Mouse (Mus musculus) forebrain, embryonic 10.5 days (tissue): ENCODE results near the gene Olfml2b. TPM values are rescaled to one million over a fixed set of nuclear protein-coding genes. Genes with fewer than 3 reads are reported as not detected.

Source experiments
- DNase-seq: peaks from one replicate; pipeline ENCODE4 v3.0.0-alpha.2; 2017; ENCODE audit warnings: low spot score; ENCODE audit errors: extremely low spot score
- H3K27ac ChIP-seq: fragments of 300-500 bp; sonication (generic); 2 replicates; pipeline ENCODE4 v1.5.1; 2016; ENCODE audit warnings: mild to moderate bottlenecking
- H3K27me3 ChIP-seq: fragments of 300-500 bp; sonication (generic); 2 replicates; pipeline ENCODE4 v1.6.1; 2016; ENCODE audit warnings: mild to moderate bottlenecking; ENCODE audit not compliant: poor library complexity, severe bottlenecking
- H3K36me3 ChIP-seq: fragments of 300-500 bp; sonication (generic); replicated peaks from 2 replicates; pipeline ENCODE4 v1.6.1; 2016; ENCODE audit warnings: mild to moderate bottlenecking, moderate library complexity
- H3K4me1 ChIP-seq: fragments of 300-500 bp; sonication (generic); 2 replicates; pipeline ENCODE4 v1.6.1; 2016
- H3K4me3 ChIP-seq: fragments of 300-500 bp; sonication (generic); 2 replicates; pipeline ENCODE4 v1.5.1; 2016; ENCODE audit warnings: mild to moderate bottlenecking, moderate library complexity
- H3K9me3 ChIP-seq: fragments of 300-500 bp; sonication (generic); 2 replicates; pipeline ENCODE4 v1.6.1; 2016; ENCODE audit warnings: mild to moderate bottlenecking, moderate library complexity
- WGBS: fragments of 180-500 bp; shearing (Covaris S2); methylation state at CpG from one replicate; pipeline ENCODE4 v1.1.7; 2016; 5-methylcytosine and 5-hydroxymethylcytosine counted together
- polyA plus RNA-seq: library from polyadenylated mRNA; unstranded; fragments of >200 nt; fragmentation: Nextera tagmentation; extraction: Ambion mirVana; gene quantifications from 2 replicates; pipeline ENCODE4 v1.2.1, GENCODE M21; 2016

The Olfml2b gene
- polyA plus RNA-seq, 1 experiment from 2014 or later, result 4.1 TPM

DNA sequence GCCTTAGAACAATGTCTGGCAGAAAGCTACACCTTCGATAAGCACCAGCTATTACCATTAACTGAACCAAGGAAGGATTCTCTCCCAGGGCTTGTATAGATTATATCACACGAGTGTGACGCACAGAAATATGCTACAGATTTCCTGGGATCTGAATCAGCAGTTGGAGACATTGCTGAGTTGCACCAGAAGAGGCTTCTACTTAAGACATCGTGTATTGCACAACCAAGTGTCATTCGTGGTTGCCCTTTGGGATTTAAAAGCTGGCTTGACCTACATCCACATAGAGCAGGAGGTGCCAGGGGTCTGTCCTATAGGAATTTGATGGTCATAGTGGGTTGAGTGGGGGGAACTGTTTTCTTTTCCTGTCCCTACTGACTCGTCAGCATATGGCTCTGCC is 58.6 kb downstream of the Olfml2b start:
- Histone ChIP-seq H3K9me3 (no peaks in the 10 kb centered on the region), H3K27ac (no peak overlapping the region), H3K4me3 (no peak overlapping the region), H3K4me1 (peaks cover 8% of the 10 kb centered on the region; the same call in 1 of the 2 replicates), H3K27me3 (no peaks in the 10 kb centered on the region), H3K36me3 (no peaks in the 10 kb centered on the region)
- DNase-seq, result no peak
- WGBS, result 90% methylated on average over 6 of the region's 6 CpGs

DNA sequence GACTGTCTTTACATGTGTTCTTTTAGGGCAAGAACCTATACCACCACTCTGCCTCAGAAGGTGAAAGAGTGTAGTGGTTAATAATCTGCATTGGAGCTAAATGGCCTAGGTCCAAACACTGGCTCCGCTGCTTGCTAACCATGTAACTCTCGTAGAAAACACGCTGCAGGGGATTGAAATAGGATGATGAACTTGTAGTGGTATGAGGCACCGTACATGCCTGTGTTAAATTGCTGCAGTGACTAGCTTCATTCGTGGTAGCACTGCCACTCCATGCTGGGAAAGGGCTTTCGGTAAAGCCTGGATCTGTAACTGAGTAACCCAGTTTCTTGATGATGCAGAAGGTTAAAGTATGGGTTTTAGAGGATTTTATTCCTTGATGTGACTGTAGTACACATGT is 59.8 kb downstream of the Olfml2b start:
- Histone ChIP-seq H3K9me3 (no peaks in the 10 kb centered on the region), H3K27me3 (no peaks in the 10 kb centered on the region), H3K4me1 (peaks cover 8% of the 10 kb centered on the region; the same call in 1 of the 2 replicates), H3K36me3 (0 out of 2 replicates have a peak, but pooled peaks cover 3% of the 10 kb centered on the region), H3K27ac (no peak overlapping the region), H3K4me3 (no peak overlapping the region)
- DNase-seq, result no peak
- WGBS, result 93% methylated on average over 6 of the region's 6 CpGs

DNA sequence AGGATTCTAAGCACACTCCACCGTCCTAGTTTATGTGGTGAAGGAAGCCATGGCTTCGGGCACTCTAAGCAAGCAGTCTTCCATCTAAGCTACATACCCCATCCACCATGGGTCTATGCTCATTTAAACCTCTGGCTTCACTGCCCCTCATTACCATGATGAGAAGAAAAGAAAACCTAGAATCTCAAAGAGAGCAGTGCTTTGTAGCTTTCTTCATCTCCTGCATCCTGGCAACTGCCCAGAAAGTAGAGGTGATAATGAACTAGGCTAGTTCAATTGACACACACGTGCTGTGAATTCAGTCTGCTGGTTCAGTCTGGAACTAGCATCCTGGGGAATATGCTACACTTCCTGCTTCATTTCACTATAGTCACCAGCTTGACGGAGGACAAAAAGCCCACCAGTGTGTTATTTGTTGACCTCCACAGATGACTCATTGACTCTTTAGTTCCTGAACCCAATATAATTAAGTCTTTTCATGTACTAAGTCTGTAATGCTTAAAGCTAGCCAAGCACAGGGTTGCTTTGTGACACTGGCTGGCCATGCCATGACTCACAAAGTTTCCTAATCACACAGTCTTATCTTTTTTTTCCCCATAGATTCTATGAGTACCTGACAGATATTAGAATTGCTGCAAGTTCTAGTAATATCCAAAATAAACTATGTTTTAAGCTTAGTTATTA is 60.7 kb downstream of the Olfml2b start:
- Histone ChIP-seq H3K4me3 (no peak overlapping the region), H3K4me1 (peaks cover 8% of the 10 kb centered on the region; the same call in 1 of the 2 replicates), H3K27me3 (no peaks in the 10 kb centered on the region), H3K27ac (no peak overlapping the region), H3K36me3 (0 out of 2 replicates have a peak, but pooled peaks cover 3% of the 10 kb centered on the region), H3K9me3 (no peaks in the 10 kb centered on the region)
- WGBS, result 83% methylated on average over 4 of the region's 4 CpGs
- DNase-seq, result no peak

DNA sequence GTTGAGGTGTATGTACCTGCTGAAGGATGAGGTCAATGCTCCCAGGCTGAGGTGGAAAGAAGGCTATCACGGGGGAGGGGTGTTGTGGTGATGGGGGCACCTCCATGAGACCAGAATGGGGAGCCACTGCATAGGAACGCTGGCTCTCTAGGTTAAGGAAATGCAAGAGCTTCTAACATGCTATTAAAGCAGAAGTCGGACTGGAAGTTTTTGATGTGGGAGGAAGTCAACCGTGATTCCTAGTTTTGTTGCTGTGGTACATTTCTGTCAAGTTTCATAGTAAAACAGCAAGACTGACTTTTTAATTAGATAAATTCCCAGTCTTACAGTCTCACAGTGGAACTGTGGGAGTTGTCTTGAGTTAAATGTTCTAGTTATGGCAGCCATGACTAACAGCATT is 61.7 kb downstream of the Olfml2b start:
- no peak for DNase-seq
- no peaks in the 10 kb centered on the region for H3K27me3 ChIP-seq
- H3K9me3 ChIP-seq, result no peaks in the 10 kb centered on the region
- H3K27ac ChIP-seq, result no peak overlapping the region
- WGBS, result 88% methylated on average over 4 of the region's 4 CpGs
- 0 out of 2 replicates have a peak, but pooled peaks cover 3% of the 10 kb centered on the region for H3K36me3 ChIP-seq
- H3K4me3 ChIP-seq, result no peak overlapping the region
- H3K4me1 ChIP-seq, result peaks cover 6% of the 10 kb centered on the region; the same call in 1 of the 2 replicates

DNA sequence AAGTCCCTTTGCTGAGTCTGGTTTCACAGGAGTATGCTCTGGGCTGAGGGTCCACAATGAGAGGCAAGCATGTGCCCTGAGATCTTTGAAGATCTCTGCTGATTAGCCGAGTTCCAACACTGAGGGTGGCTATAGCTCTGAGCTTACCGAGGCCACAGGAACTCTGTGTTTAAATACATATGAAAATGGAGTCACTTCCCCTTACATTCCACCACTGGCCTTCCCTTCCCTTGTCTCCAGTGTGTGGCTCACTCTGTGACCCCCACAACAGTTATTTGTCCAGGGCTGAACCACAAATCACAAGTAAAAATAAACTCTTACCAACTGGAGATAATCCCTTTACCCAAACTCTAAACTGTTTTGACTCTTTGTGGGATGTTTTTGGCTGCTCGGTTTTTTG is 64.7 kb downstream of the Olfml2b start:
- WGBS, result 91% methylated on average over 3 of the region's 3 CpGs
- no peak for DNase-seq
- Histone ChIP-seq H3K4me1 (no peaks in the 10 kb centered on the region), H3K27me3 (no peaks in the 10 kb centered on the region), H3K36me3 (0 out of 2 replicates have a peak, but pooled peaks cover 3% of the 10 kb centered on the region), H3K4me3 (no peak overlapping the region), H3K27ac (no peak overlapping the region), H3K9me3 (no peaks in the 10 kb centered on the region)

DNA sequence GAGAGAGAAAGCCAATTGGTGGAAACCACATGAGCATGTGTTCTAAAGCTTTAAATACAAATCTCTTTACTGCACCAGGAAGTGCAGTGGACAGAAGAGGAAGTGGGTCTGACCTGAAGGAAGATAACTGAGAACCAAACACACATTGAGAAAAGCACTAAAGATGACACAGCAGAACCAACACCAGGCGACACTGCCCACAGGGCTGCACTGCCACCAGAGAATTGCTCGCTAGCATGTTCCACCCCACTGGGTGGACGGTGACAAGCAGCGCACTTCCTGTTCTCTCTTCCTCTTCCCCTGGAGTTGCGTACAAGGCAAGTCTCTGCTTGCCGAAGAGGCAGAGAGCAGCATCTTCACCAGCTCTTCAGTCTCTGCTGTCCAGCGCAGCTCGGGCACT is 65.1 kb downstream of the Olfml2b start:
- H3K4me1 ChIP-seq, result no peaks in the 10 kb centered on the region
- 0 out of 2 replicates have a peak, but pooled peaks cover 3% of the 10 kb centered on the region for H3K36me3 ChIP-seq
- H3K27me3 ChIP-seq, result no peaks in the 10 kb centered on the region
- H3K4me3 ChIP-seq, result no peak overlapping the region
- no peak for DNase-seq
- WGBS, result 94% methylated on average over 8 of the region's 8 CpGs
- no peak overlapping the region for H3K27ac ChIP-seq
- no peaks in the 10 kb centered on the region for H3K9me3 ChIP-seq

DNA sequence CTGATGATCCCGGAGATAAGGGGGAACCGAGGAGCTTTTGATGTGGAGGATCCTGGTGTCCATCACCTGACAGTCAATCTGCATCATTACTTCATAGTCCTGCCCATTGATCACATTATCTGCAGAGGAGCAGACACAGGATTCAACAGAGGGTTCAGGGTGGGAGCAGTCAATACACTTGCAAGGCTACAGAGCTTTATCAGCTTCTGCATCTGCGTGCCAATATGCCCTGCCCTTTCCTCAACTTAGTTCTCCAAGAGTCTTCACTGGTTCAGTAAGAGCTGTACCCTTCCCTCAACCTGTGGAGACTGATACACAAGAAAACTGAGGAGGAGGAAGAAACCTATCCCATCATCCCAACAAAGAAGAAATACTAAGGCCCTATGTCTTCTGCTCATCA is 65.6 kb downstream of the Olfml2b start:
- WGBS, result 96% methylated on average over 3 of the region's 3 CpGs
- no peak for DNase-seq
- Histone ChIP-seq H3K4me3 (no peak overlapping the region), H3K9me3 (no peaks in the 10 kb centered on the region), H3K4me1 (no peaks in the 10 kb centered on the region), H3K36me3 (0 out of 2 replicates have a peak, but pooled peaks cover 3% of the 10 kb centered on the region), H3K27me3 (no peaks in the 10 kb centered on the region), H3K27ac (no peak overlapping the region)

DNA sequence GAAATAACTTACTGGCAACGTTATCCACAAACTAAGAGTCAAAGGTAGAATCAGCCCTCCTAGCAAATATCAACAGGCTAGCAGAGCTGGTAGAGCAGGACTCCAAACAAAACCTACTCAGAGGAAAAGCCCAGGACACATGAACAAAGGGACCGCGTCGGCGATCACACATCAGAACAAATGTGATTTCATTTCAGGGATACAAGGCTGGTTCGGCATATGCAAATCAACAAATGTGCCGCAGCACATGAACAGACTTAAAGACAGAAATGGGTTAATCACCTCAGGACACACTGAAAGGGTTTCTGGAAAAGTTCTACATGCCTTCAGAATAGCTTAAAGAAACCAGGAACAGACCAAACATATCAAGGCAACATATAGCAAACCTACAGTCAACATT is 67.4 kb downstream of the Olfml2b start:
- Histone ChIP-seq H3K27me3 (no peaks in the 10 kb centered on the region), H3K4me1 (no peaks in the 10 kb centered on the region), H3K9me3 (no peaks in the 10 kb centered on the region), H3K36me3 (0 out of 2 replicates have a peak, but pooled peaks cover 3% of the 10 kb centered on the region), H3K27ac (no peak overlapping the region), H3K4me3 (no peak overlapping the region)
- no peak for DNase-seq
- 93% methylated on average over 7 of the region's 7 CpGs for WGBS

DNA sequence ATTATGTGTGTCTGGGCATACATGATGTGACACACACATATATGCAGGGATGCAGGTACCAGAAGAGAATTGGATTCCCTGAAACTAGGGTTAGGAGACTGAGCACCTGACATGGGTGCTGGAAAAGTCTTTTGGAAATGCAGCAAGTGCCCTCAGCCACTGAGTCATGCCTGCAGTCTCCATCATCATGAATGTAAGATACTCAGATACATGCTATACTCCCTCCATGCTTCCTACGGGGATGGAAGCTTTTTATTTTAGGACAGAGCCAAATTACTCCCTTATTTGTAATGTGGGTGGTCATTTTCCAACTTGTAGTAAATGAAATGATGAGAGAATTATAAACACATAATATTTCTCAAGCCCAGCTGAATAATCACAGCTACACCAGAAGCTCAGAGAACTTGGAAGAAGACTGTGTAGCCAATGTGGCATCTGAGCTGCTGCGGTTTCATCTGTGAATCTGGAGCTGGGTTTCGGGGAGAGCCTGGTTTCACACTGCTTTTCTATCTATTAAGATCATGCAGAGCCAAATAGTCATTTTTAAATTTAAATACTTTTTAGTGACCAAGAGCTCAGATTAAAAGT is 73.0 kb downstream of the Olfml2b start:
- Histone ChIP-seq H3K4me1 (no peaks in the 10 kb centered on the region), H3K36me3 (no peaks in the 10 kb centered on the region), H3K9me3 (no peaks in the 10 kb centered on the region), H3K27me3 (no peaks in the 10 kb centered on the region), H3K27ac (no peak overlapping the region), H3K4me3 (no peak overlapping the region)
- DNase-seq, result no peak
- 93% methylated on average over 3 of the region's 3 CpGs for WGBS

DNA sequence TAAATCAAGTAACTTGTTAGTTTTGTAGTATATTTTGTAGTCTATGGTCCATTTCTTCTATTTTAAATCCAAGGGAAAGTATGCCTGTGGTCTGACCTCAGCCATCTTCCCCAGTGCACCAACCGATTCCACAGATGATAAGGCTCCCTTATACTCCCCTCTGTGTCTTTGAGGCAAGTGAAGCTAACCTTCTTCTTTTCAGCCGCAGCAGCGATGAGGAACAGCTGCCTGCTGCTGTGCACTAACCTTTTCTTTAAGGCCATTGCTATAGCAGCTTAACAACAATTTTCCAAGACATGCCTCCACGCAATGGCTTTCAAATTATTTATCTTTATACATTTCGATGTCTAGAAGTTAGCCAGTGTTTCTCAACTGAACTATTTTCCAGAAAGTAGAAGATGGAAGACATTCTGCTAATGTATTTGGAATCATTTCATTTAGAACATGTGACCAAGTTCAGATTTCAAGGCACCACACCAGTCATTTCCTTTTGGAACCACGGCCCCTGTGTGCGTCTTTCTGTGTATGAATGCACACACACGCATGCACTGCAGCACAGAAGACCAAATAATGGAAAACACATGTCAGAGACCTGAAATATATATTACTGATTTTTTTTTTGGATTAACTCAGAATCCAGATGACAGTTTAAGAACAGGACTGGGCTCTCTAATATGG is 73.9 kb downstream of the Olfml2b start:
- 87% methylated on average over 8 of the region's 8 CpGs for WGBS
- Histone ChIP-seq H3K27ac (no peak overlapping the region), H3K27me3 (no peaks in the 10 kb centered on the region), H3K4me3 (no peak overlapping the region), H3K4me1 (no peaks in the 10 kb centered on the region), H3K36me3 (no peaks in the 10 kb centered on the region), H3K9me3 (no peaks in the 10 kb centered on the region)
- no peak for DNase-seq

DNA sequence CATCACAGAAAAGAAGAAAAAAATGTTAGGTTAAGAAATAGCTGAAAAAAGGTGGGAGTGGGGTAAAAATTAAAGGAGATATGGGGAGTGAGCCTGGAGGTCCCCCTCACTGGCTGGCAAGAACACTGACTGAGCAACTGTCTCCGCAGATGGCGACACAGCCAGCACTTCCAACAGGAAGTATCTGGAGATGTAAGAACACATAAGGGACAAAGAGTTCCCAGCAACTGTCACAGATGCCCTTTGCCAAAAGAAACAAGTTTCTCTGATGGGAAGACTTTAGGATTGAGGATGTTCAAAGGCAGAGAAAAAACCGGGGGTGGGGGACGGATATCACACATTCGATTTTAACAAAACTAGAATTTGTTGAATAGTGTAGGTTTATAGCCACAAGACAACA is 77.2 kb downstream of the Olfml2b start:
- Histone ChIP-seq H3K36me3 (no peaks in the 10 kb centered on the region), H3K27me3 (no peaks in the 10 kb centered on the region), H3K4me3 (no peak overlapping the region), H3K4me1 (no peaks in the 10 kb centered on the region), H3K27ac (no peak overlapping the region), H3K9me3 (no peaks in the 10 kb centered on the region)
- WGBS, result 86% methylated on average over 5 of the region's 5 CpGs
- DNase-seq, result no peak

DNA sequence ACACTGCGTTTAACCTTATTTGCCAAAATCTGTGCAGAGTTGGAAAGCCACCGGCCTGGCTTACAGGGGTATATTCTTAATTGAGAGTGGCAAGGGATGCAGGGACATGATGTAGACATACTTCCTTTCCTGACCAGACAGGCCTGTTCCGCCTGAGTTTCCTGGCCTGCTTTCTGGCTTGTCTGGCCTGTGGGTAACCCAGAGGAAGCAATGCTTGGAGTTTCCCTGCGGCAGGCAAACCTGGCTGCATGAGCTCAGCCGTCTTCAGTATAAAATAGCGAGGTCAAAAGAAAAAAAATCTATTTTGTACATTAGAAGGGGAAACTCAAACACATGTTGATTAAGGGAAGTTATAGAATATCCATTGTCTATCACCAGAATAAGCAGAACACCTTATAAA is 84.2 kb downstream of the Olfml2b start:
- Histone ChIP-seq H3K4me1 (no peaks in the 10 kb centered on the region), H3K9me3 (no peaks in the 10 kb centered on the region), H3K27ac (no peak overlapping the region), H3K27me3 (no peaks in the 10 kb centered on the region), H3K36me3 (no peaks in the 10 kb centered on the region), H3K4me3 (no peak overlapping the region)
- 85% methylated on average over 6 of the region's 6 CpGs for WGBS
- DNase-seq, result no peak
